16 mouse cellular contexts compared by ENCODE assay signal in genomic region chr3:145646009-145646408, GRCm38 (mm10). TPM values are rescaled to one million over a fixed set of nuclear protein-coding genes. Genes with fewer than 3 reads are reported as not detected.
DNase-seq lines count a peak whose midpoint lies in the region; ATAC-seq and TF ChIP-seq lines count a peak whose summit lies in the region.
"Had no signal": no experiment of that assay in that cellular context is flagged by ENCODE, and none has a peak within 500 bp of the region (broad histone marks: within the 10 kb centered on the region; RNA-seq: fewer than 3 reads in every experiment).

No protein-coding gene starts in this region.

- peaks cover 9% of the 10 kb centered on the region for H3K27me3 ChIP-seq in hindbrain, embryonic 11.5 days (ENCODE audit: control insufficient read depth, insufficient read depth, low read length)
- H3K27me3 ChIP-seq in hindbrain, postnatal 0 days (ENCODE audit: insufficient read depth, low read length) = 0 out of 2 replicates have a peak, but pooled peaks cover 6% of the 10 kb centered on the region
- H3K27me3 ChIP-seq in Patski = no peaks in the 10 kb centered on the region
- peaks cover 8% of the 10 kb centered on the region for H3K27me3 ChIP-seq in midbrain, embryonic 14.5 days (ENCODE audit: control insufficient read depth, insufficient read depth, low read length)
- H3K27me3 ChIP-seq in cerebellum, adult 2 months (ENCODE audit: control insufficient read depth, insufficient read depth, low read length) = no peaks in the 10 kb centered on the region; the same call in 1 of the 2 replicates
- H3K27me3 ChIP-seq: embryonic facial prominence, embryonic 13.5 days had no signal

- no peak overlapping the region for H3K27ac ChIP-seq in hindbrain, embryonic 11.5 days (ENCODE audit: low read depth, low read length)
- no peak overlapping the region for H3K27ac ChIP-seq in hindbrain, postnatal 0 days
- no peak overlapping the region for H3K27ac ChIP-seq in midbrain, embryonic 14.5 days (replicated peaks; ENCODE audit: low read depth, low read length)
- H3K27ac ChIP-seq in cerebellum, adult 2 months (ENCODE audit: insufficient read depth, low read length) = no peak overlapping the region
- H3K27ac ChIP-seq: embryonic facial prominence, embryonic 13.5 days; liver, embryonic 14.5 days had no signal

- CTCF ChIA-PET in Patski (lab: Charles Lee) = interaction anchor here (0.7 to 1.8 kb wide), 7 partner anchors 8 to 62 kb away, joined by 3 to 7 read pairs (median 3); no protein-coding TSS in a partner anchor

- POLR2A ChIA-PET in Patski (lab: Charles Lee) = interaction anchor here (0.5 to 4.8 kb wide), 10 partner anchors 11 to 263 kb away, joined by 3 to 29 read pairs (median 4); partner anchors contain the start of gene Ddah1

- H3K4me2 ChIP-seq in hindbrain, embryonic 11.5 days (replicated peaks; ENCODE audit: low read depth, low read length) = no peak overlapping the region
- no peak overlapping the region for H3K4me2 ChIP-seq in hindbrain, postnatal 0 days (ENCODE audit: low read depth, low read length)
- no peak overlapping the region for H3K4me2 ChIP-seq in midbrain, embryonic 14.5 days (ENCODE audit: low read length)
- H3K4me2 ChIP-seq: embryonic facial prominence, embryonic 13.5 days had no signal

- no peak overlapping the region for H3K4me3 ChIP-seq in hindbrain, embryonic 11.5 days (ENCODE audit: low read depth, low read length)
- H3K4me3 ChIP-seq in hindbrain, postnatal 0 days (ENCODE audit: low read length) = no peak overlapping the region
- no peak overlapping the region for H3K4me3 ChIP-seq in midbrain, embryonic 14.5 days (replicated peaks; ENCODE audit: low read depth, low read length)
- H3K4me3 ChIP-seq in cerebellum, adult 2 months (replicated peaks; ENCODE audit: insufficient read depth, low read depth, low read length) = no peak overlapping the region
- H3K4me3 ChIP-seq: embryonic facial prominence, embryonic 13.5 days had no signal

- TF ChIP-seq CTCF in hindbrain, postnatal 0 days (IDR thresholded peaks at IDR 0.05; ENCODE audit: low read depth) = no peak
- TF ChIP-seq CTCF in Patski (IDR thresholded peaks at IDR 0.05) = no peak
- TF ChIP-seq CTCF in cerebellum, adult 2 months (IDR thresholded peaks at IDR 0.05; ENCODE audit: borderline replicate concordance, insufficient read depth, low read depth, low read length) = no peak

- DNase-seq in hindbrain, embryonic 11.5 days (ENCODE audit: low spot score) = peak; percentile 37
- DNase-seq in hindbrain, postnatal 0 days (ENCODE audit: low spot score) = no peak
- no peak for DNase-seq in Patski (ENCODE audit: low read depth, low spot score)
- DNase-seq in embryo, embryonic 9.5 days (ENCODE audit: extremely low spot score) = peak; percentile 49
- peak; percentile 39 for DNase-seq in midbrain, embryonic 14.5 days
- DNase-seq in kidney, postnatal 25 days = no peak
- no peak for DNase-seq in cerebellum, adult 2 months
- DNase-seq: cerebellum, adult 8-10 months; gastrocnemius, postnatal 25 days; kidney, adult 9 months; right cerebral cortex, postnatal 25 days had no signal

- H3K9me3 ChIP-seq in hindbrain, embryonic 11.5 days (ENCODE audit: control insufficient read depth, low read length) = no peaks in the 10 kb centered on the region
- H3K9me3 ChIP-seq in hindbrain, postnatal 0 days (ENCODE audit: low read length) = no peaks in the 10 kb centered on the region
- H3K9me3 ChIP-seq in midbrain, embryonic 14.5 days (ENCODE audit: control insufficient read depth, low read length) = no peaks in the 10 kb centered on the region
- H3K9me3 ChIP-seq: embryonic facial prominence, embryonic 13.5 days had no signal

- peaks cover 6% of the 10 kb centered on the region for H3K4me1 ChIP-seq in hindbrain, embryonic 11.5 days (replicated peaks; ENCODE audit: control insufficient read depth, insufficient read depth, low read length)
- H3K4me1 ChIP-seq in hindbrain, postnatal 0 days (ENCODE audit: insufficient read depth, low read length) = peaks cover 10% of the 10 kb centered on the region; the same call in 1 of the 2 replicates
- H3K4me1 ChIP-seq in midbrain, embryonic 14.5 days (ENCODE audit: control insufficient read depth, insufficient read depth, low read length) = peaks cover 12% of the 10 kb centered on the region
- no peaks in the 10 kb centered on the region for H3K4me1 ChIP-seq in cerebellum, adult 2 months (ENCODE audit: control insufficient read depth, insufficient read depth, low read length)

- H3K9ac ChIP-seq in hindbrain, embryonic 11.5 days (ENCODE audit: low read depth, low read length) = no peak overlapping the region
- H3K9ac ChIP-seq in hindbrain, postnatal 0 days (replicated peaks; ENCODE audit: low read length) = no peak overlapping the region
- H3K9ac ChIP-seq in midbrain, embryonic 14.5 days (replicated peaks; ENCODE audit: low read length) = no peak overlapping the region
- H3K9ac ChIP-seq: embryonic facial prominence, embryonic 13.5 days; liver, embryonic 14.5 days had no signal

- WGBS in hindbrain, embryonic 11.5 days = 31% methylated on average over 3 of the region's 3 CpGs
- 32% methylated on average over 3 of the region's 3 CpGs for WGBS in hindbrain, postnatal 0 days
- 12% methylated on average over 3 of the region's 3 CpGs for WGBS in midbrain, embryonic 14.5 days
- 40% methylated on average over 3 of the region's 3 CpGs for WGBS in cerebellum, adult 2 months

- in situ Hi-C loops in Patski (cut with MboI; ENCODE audit: low pct_unique_long_range_greater_than_20kb) = loop anchor here (5.0 kb wide), 1 partner anchor 54 kb away; no protein-coding TSS in a partner anchor

- H3K36me3 ChIP-seq in hindbrain, embryonic 11.5 days (ENCODE audit: control insufficient read depth, insufficient read depth, low read length) = no peaks in the 10 kb centered on the region
- H3K36me3 ChIP-seq in hindbrain, postnatal 0 days (ENCODE audit: insufficient read depth, low read length) = no peaks in the 10 kb centered on the region
- no peaks in the 10 kb centered on the region for H3K36me3 ChIP-seq in midbrain, embryonic 14.5 days (ENCODE audit: control insufficient read depth, insufficient read depth, low read length)

- TF ChIP-seq POLR2A in cerebellum, adult 2 months (IDR thresholded peaks at IDR 0.05; ENCODE audit: borderline replicate concordance, insufficient read depth, low read length) = no peak

- peak; percentile 71 for ATAC-seq in hindbrain, embryonic 11.5 days (ENCODE audit: low FRiP score)
- ATAC-seq in hindbrain, postnatal 0 days = no peak
- ATAC-seq in Patski = peak; percentile 36
- ATAC-seq in midbrain, embryonic 14.5 days (ENCODE audit: low FRiP score, low TSS enrichment) = no peak
- ATAC-seq in erythroblast, adult 5-6 weeks (replicated peaks; ENCODE audit: low FRiP score, poor library complexity, severe bottlenecking) = no peak
- ATAC-seq: CD4-positive, CD25-positive, alpha-beta regulatory T cell, adult 4 months had no signal

RNA-seq across cellular contexts. Expression of gene Ccn1, which starts 3.8 kb away (rescaled TPM):
- polyA plus RNA-seq in hindbrain, embryonic 11.5 days (2014; fragmentation: Nextera tagmentation; extraction: Ambion mirVana) = 23.5 and 23.7 TPM in 2 replicates
- total RNA-seq in hindbrain, postnatal 0 days (2014; rRNA removed) = 2.9 and 8.2 TPM in 2 replicates
- polyA plus RNA-seq in hindbrain, postnatal 0 days (2015; fragmentation: Nextera tagmentation; extraction: Ambion mirVana) = 9.7 and 10.1 TPM in 2 replicates
- 1,216 TPM for polyA plus RNA-seq in Patski (2021)
- polyA plus RNA-seq in midbrain, embryonic 14.5 days (2014; fragmentation: Nextera tagmentation; extraction: Ambion mirVana) = 3.9 and 5.6 TPM in 2 replicates
- not detected in 2 replicates for total RNA-seq in erythroblast, adult 5-6 weeks (2015; ENCODE audit: low replicate concordance)
- not detected in 2 replicates for total RNA-seq in erythroblast, adult 5-6 weeks (2017; ENCODE audit: low replicate concordance)
- polyA plus RNA-seq in cerebellum, adult 2 months (2012; rRNA removed) = 2.8 TPM in 2 replicates
- total RNA-seq: monocyte, adult 5-6 weeks had no signal
- polyA plus RNA-seq: CD4-positive, CD25-positive, alpha-beta regulatory T cell, adult 4 months had no signal

Comparison
In these comparisons a context has a peak if more than half of its experiments do, and no peak if none do; other contexts are left out.
1. ATAC-seq: peak in hindbrain, embryonic 11.5 days (single experiment) and Patski (single experiment); none in hindbrain, postnatal 0 days (single experiment), midbrain, embryonic 14.5 days (single experiment) and erythroblast, adult 5-6 weeks (single experiment).
2. DNase-seq: peak in hindbrain, embryonic 11.5 days (single experiment), embryo, embryonic 9.5 days (single experiment) and midbrain, embryonic 14.5 days (single experiment); none in hindbrain, postnatal 0 days (single experiment), Patski (single experiment), kidney, postnatal 25 days (0 of 2) and cerebellum, adult 2 months (0 of 2).
3. RNA of gene Ccn1, which starts 3.8 kb away (polyA plus RNA-seq): 1,216 TPM in Patski (single experiment); 23.5 to 23.7 TPM in hindbrain, embryonic 11.5 days, 9.7 to 10.1 TPM in hindbrain, postnatal 0 days, 3.9 to 5.6 TPM in midbrain, embryonic 14.5 days and 2.8 TPM in cerebellum, adult 2 months; every median in the first group is over 10 times any median in the second.